Mouse (Mus musculus) heart, postnatal 36 days (tissue): ENCODE results near the gene Ros1. TPM values are rescaled to one million over a fixed set of nuclear protein-coding genes. Genes with fewer than 3 reads are reported as not detected.

ENCODE experiments used
- DNase-seq, 2 experiments: peaks; one replicate each; pipeline ENCODE4 v3.0.0; 2021 to 2022
- intact Hi-C: fragments of 180-260 bp; cut with DNase I; formaldehyde crosslinking; loops from one replicate; pipeline ENCODE4 v1.15.1; 2025
- total RNA-seq, 2 experiments: library from RNA; stranded (reverse); gene quantifications; 2 replicates each; pipeline ENCODE4 v1.2.3; 2021

The Ros1 gene
- total RNA-seq, 2 experiments from 2014 or later = 0.03 TPM; not detected in 1

DNA sequence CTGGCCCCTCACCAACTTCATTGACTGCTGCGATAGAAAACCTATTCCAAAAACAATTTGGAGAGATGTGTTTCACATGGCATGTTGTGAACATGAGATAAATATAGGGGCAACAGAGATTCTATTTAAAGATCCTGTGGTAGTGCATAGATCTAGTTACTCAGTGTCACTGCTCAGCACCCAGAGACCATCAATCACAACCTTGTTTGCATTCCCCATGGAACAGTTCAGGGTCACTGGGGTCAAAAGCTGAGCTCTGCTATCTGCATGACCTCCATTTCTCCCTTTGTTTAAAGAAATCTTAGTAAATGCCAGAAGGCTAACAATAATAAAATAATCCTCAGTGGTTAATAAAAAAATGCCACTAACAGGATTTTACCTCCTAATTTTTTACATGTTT is 29.7 kb downstream of the Ros1 start:
- intact Hi-C loops = no loop called here
- DNase-seq = no peak

DNA sequence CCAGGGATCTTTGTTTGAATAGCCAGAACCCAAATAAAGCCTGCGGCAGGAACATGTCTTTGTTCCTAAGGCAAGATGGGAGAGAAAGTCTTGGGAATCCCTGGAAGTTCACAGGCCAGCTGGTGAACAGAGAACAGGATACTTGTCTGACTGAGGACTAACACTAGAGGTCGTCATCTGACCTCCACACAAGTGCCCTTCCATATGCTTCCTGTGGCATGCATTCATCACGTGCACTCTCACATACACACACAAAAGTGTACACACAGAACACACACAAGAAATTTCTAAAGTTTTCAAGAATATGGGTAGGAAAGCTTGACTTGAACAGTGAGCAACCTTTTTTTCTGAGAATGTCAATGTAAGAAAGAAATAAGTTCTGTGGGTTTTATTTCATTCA is 34.4 kb downstream of the Ros1 start:
- intact Hi-C loops = no loop called here
- no peak for DNase-seq

DNA sequence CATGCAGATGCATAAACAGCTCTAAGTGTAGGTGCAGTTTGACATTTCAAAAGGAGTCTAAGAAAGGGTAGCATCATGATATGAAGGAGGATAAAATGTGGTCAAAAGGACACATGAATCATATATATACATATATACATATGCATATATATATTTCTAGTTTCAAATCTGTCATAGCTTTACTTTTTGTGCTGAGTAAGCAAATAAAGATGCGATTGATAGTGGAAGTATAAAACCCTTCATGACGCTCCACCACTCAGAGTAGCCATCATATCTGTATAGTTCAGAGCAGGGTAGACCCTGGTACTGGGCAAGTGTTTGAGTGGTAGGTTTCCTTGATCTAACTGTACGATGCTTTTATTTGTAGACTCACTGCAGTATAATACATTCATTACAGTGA is 35.3 kb downstream of the Ros1 start:
- intact Hi-C loops = no loop called here
- DNase-seq = no peak

DNA sequence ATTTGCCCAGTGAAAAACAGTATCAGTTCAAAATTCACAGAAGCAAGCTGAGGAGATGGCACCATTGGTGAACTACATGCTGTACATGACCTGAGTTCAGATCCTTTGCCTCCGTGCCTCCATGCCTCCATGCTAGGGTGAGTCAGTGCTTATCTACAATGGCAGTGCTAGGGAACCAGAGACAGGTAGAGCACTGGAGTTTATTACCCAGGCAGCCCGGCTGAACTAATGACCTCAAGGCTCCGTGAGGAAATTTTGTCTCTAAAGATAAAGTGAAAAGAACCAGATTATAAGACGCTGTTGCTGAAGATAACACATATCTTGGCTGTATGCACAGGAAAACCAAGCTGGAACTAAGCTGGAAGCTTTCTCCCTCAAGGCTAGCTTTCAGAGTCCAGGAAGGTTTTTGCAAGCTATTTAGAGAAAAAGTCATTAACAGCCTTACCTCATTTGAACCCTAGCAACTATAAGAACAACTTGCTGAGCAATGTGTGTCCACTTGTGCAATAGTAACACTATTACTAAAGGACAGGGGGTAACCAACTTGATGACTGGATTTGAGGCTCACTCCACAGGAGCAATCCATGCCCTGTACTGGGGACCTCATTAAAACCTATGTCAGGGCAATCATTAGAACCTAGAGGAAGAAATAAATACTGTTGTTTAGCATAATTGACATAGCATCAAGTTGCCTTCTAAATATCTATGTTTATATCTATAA is 61.5 kb downstream of the Ros1 start:
- no peak for DNase-seq
- intact Hi-C loops = no loop called here

DNA sequence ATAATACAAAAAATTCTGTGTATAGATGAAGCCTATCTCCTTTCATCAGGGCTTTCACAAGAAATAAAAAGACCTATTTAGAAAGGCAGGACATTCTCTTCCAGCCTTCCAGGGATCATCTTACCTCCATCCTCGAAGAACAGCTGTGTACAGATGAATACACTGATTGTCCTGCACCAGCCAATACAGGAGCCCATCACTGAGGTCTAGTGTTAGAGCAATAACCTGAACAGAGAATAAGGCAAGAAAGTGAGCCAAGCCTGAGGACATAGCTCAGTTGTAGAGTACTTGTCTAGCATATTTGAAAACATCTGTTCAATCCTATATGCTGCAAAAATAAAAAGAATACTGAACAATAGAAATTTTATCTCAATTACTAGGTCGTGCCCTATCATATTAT is 64.3 kb downstream of the Ros1 start:
- intact Hi-C loops = no loop called here
- no peak for DNase-seq

DNA sequence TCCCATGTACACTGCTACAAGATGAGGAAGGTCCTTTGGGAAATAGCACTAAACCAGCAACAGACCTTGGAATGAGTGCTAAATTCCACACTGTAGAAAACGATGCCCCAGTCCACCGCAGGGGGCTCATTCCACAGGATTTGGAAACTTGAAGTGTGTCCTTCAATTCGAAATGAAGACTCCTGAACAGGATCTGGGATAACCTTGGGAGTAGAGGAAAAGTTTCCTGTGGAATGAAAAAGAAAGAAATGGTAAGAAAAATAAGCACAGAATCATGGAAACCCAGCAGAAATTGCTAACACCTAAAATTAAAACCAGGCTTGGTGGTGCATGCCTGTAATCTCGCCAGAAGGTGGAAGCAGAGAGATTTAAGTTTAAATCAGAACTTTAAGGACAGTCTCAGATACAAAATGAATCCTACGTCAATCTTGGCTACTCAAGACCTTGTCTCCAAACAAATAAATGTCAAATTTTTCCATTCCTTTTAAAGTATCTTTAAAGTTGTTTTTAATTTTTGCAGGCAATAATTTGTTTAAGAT is 66.1 kb downstream of the Ros1 start:
- no peak for DNase-seq
- intact Hi-C loops = no loop called here

DNA sequence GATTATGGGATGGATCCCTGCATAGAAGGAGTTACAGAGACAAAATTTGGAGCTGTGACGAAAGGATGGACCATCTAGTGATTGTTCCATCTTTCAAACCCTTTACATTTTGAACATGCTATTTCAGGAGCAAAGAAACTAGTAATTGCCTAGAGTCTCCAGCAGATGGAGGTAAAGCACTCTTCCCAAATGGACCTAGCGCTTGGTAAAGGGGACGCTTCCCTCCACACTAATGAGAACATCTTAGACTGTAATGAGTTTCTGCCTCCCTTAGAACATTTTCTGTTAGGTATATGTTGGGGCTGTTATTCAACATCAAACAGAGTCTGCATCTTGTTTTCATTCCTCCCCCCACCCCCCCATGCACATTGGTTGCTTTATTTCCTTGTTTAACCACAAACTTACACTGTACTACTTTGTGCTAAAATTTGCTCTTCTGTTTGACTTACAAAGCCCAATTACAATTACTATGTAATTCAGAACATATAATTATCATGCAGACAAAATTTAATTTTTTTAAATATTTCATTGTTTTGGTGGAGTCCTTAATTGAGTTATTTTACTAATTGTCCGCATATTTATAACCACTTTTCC is 88.8 kb downstream of the Ros1 start:
- peak in 1 of 2 experiments; percentile 3 for DNase-seq
- intact Hi-C loops = loop anchor here (10.0 kb wide), 2 partner anchors 229 to 279 kb away; partner anchors contain the start of genes Gopc and Nepn

DNA sequence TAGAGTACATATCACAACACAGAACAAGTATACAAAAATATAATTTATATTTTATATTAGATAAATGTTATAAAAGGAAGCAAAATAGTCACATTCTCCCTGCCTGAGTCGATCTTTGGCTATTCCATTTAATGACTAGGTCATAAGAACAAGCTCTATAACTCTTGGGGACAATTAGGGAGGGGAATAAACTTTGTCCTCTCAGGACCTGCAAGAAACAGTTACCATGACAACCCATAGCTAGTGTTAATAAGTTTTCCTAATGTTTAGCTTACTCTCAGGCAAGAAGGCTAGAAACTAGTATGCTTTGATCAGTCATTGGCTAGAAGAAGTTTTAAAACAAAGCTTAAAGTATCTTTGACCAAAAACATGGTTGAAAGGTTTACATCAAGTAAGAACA is 93.8 kb downstream of the Ros1 start:
- intact Hi-C loops = loop anchor here (10.0 kb wide), 2 partner anchors 234 to 284 kb away; partner anchors contain the start of genes Gopc and Nepn
- DNase-seq = no peak

DNA sequence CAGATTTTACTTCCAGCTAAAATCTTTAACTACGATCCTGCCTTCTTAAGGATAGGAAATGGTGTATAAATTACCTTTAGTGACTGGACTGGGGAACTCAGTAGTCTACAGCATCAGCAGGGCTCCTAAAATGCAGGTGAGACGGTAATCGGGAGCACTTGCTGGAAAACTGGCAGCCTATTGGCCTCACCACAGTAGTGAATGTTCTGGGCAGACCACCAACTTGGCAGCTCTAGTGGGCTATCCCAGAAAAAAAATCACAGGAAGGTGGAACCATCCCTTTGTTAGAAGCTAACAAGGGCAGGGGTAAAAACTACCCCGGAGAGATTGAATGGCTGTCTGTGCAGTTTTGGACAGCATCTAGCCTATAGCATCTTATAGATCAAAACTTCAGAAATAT is 102.9 kb downstream of the Ros1 start:
- DNase-seq = no peak
- intact Hi-C loops = no loop called here

DNA sequence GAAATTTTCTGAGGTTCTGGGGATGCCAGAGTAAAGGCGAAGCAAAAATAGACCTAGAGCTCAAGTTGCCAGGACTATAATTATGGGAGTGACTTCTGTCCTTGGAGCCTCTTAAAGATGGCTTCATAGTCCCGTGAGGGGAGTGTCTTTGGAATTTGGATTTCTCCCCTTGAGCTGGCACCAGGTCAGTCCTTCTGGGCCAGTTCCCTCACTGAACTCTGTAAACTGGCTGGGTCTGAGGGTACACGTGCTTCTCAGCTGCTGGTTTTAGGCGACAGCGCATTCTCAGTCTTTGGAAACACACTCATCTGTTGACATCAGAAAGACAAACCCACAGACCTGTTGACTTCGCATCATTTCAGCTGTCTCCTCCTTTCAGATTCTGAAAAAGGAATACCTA is 108.4 kb downstream of the Ros1 start:
- no peak for DNase-seq
- intact Hi-C loops = no loop called here

DNA sequence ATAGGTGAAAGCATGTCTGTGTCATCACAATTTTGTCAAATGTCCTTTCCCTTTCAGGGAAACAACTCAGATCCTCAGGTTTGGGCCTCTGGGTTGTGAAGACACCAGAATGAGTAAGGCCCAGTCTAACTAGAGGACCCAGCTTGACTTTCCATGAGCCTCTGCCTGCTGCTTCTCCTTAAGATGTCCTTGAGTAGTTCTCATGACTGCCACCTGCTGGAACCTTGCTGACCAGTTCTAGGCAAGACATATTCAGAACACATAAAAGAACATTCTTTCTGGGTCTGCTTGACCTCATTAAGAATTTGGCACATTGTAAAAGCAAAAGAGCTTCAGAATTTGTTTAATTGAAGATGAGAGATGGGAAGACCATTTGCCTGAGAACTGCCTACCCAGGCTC is 122.6 kb downstream of the Ros1 start:
- DNase-seq = peak; percentile 12 to 25
- intact Hi-C loops = loop anchor here (1.0 kb wide), 1 partner anchor 280 kb away; no protein-coding TSS in a partner anchor

DNA sequence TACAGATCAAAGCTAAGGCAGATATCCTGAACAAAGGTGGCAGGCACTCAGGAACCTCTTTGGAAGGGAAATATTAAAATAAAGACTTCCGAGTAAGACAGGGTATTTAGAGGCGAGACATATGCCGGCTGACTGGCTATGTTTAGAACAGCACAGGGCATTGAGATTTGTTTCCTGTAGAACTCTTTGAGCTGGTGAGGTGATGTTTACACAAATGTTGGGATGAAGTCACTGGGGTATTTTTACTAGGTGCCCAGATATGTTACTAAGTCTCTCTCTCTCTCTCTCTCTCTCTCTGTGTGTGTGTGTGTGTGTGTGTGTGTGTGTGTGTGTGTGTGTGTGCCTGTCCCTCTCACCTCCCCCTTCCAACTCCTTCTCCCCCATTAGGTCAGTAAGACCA is 146.8 kb downstream of the Ros1 start:
- no peak for DNase-seq
- intact Hi-C loops = no loop called here

DNA sequence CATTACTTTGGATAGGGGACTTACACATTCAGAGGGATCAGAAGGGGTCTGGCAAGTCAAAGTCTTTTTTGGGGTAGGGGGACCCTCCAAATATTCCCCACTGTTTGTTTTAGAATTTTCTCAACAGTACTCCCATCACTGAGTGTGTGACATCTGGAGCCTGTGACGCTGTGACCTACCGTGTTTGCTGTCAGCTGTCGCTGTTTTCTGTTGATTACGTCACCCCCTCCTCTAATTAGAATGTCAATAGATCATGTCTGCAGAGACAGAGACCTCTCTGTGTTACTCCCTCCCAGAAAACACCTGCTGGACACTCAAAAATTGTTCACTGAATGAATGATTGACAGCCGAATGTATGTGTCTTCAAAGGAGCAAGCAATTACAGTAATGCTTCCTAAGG is 152.0 kb downstream of the Ros1 start:
- DNase-seq = no peak
- intact Hi-C loops = no loop called here

DNA sequence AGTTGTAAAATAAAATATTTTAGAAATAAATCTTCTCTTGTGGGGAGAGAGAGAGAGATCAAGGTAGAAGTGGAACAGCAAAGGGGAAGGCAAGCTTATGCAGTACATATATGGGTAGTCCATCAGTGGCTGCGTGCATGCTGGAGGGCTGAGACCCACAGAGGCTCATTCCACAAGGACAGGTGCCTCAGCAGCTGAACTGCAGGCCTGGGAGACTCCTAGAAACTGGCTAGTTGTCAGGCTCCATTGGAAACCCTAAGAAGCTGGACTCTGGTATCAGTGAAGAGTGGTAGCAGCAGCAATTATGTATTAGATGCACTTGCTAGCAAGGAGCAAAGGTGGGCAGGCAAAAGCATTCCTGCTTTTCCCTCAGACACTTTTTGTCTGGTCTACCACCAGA is 155.7 kb downstream of the Ros1 start:
- intact Hi-C loops = no loop called here

DNA sequence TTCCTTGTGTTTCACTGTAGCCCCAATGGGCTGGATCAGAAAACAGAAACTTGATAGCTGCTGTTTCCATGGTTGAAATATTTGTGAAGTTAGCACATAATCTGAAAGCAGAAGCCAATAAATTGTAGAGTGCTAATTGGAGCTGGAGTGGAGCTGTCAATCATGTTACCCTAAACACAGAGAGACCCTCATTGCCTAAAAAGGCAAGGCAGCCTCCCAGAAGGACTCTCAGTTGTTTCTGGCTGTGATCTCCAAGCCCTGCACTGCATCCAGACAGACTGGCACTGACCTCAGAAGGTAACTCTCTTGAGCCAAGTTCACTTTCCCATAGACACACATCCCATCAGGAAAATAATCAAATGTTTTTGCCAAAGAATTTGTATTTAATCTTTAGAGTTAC is 161.3 kb downstream of the Ros1 start:
- DNase-seq = no peak
- intact Hi-C loops = no loop called here

More for the DNA sequence above, 155.7 kb downstream of the Ros1 start:
- no peak for DNase-seq

DNA sequence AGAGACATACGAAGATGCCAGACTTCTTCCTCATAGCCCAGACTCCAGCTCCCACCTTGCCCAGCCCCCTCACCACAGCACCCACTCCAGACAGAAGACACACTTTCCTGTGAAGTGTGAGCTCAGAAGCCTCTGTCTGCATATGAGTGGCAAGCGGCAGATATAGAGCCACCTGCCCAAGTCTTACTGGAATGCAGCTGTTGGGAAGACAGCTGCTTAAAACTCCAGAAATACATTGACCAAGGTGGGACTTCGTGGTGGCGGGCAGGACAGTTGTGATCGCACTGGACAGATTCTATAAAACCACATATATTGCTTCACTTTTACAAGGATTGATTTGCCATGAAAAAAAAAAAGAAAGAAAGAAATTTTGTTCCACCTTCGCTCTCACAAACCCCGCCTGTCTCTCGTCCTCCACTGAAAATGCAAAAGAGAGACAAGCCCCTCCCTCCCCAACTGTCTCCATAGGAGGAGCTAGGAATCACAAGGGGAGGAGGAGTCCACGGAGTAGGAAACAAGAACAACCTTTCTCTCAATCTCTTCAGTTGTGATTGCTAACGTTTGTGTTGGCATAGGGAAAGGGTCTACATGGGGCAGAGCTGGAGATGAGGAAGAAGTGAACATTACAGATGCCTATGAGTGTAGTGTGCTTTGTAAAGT is 165.5 kb downstream of the Ros1 start:
- intact Hi-C loops = no loop called here
- DNase-seq = no peak

DNA sequence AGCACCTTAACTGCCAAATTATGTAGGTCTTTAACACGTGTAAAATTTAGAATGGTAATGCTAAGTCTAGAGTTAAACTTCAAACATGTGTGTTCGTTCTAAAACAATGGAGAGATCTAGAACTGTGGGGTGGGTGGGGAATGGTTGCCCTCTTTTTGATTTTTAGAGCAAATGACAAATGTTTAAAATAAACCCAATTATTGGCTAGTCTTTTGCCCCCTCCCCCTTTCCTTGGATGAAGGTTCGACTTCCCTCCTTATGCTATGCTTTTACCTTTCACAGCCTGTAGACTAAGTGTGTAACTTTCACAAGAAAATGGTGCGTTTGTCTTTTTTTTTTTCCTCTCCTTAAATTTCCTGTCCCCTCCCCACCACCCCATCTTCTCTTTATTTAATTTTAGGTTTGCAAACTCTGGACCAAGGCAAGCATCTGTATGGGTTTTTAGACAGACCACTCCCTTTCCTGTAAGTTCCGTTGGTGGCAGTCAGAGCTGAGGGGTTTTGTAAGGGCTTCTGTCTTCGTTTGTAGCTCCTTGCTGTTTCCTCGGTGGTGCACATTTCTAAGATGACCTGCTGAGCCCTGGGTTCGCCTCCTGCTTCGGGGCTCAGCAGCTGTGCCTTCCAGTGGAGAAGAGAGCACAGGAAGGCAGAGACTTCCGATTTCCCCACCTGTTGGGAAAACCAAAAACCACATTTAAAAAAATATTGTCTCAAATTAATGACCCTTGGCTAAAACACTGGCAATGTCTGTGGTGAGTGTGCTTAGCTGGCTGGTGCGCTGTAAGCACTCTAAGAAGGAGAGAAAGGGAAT is 166.3 kb downstream of the Ros1 start:
- intact Hi-C loops = no loop called here
- DNase-seq = no peak

DNA sequence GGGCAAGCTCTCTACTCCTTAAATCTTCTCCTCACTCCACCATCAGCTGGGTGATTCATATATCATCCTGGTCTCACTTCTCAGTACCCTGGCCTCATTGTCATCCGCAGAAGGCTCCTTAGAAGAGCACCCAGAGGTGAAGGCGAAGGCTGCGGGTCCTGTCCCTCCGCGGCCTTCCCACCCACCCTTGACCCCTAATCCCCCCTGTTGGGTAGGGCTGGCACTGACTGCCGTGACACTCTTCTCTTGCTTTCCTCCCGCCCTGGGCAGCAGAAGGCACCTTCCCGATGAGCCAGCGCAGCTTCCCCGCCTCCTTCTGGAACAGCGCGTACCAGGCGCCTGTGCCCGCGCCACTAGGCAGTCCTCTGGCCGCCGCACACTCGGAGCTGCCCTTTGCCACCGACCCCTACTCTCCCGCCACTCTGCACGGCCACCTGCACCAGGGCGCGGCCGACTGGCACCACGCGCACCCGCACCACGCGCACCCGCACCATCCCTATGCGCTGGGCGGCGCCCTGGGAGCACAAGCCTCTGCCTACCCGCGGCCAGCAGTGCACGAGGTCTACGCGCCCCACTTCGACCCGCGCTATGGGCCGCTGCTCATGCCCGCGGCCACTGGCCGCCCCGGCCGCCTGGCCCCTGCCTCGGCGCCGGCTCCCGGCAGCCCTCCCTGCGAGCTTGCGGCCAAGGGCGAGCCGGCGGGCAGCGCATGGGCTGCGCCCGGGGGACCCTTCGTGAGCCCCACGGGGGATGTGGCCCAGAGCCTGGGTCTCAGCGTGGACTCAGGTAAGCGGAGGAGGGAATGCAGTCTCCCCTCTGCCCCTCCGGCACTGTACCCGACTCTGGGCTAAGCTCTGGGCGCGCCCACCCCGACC is 167.6 kb downstream of the Ros1 start:
- intact Hi-C loops = no loop called here

DNA sequence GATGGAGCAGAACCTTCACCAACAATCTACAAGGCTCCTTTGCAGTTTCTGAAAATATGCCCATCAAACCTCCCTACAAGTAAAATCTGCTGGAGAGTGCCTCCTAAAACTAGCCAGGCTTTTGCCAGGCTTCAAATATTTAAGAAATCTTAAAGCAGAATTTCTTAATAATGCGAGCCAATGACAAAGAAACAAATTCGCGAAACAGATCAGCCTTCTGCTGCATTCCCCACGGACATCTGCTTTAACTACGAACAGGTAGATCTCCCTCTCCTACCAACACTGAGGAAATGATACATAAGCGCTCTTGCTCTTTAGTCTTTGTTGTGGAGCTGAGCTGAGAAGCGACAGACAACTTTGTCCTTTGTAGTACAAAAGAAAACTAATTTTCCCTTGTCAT is 169.2 kb downstream of the Ros1 start:
- no peak for DNase-seq
- intact Hi-C loops = no loop called here

More for the DNA sequence above, 167.6 kb downstream of the Ros1 start:
- no peak for DNase-seq

DNA sequence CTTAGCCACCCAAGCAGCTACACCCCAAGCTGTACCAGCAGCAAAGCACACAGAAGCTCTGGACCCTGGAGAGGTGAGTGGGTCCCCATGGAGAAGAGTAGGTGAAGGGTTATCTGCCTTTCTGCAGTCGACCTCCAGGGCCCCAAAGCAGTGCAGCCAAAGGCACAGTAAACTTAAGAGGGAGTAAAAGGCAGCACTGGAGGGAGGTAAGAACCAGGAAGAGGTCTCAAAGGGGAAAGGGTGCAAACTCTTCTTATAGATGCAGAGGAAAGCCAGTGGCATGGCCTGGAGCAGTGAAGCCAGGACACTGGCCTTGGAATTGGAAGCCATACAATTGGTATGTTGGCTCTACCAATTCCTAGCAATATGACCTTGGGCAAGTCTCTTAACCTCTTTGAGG is 169.8 kb downstream of the Ros1 start:
- intact Hi-C loops = no loop called here
- DNase-seq = no peak
